In the genomic region with DNA sequence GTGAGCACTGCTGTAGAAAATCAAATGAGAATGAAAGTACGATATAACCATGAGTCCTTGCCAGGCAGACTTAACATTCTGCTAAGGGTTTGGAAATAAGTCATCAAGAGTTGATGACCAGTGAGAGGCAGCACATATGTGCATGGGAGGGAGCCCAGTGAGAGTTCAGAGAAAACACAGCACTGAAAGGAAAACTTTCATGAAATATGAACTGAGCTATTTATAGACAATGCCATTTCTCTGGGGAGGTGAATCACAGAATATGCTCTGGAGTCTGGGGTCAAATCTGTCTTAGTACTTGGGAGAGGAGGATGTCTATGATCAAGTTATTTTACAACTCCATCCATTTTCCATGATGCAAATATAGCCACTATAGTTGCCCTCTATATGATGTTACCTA, we compare ENCODE assay signal across 32 mouse cellular contexts.
"Had no signal": no experiment of that assay in that cellular context is flagged by ENCODE, and none has a peak within 500 bp of the region (broad histone marks: within the 10 kb centered on the region; RNA-seq: fewer than 3 reads in every experiment).

No protein-coding gene starts in this region.

- H3K9me3 ChIP-seq: heart, embryonic 12.5 days; heart, embryonic 13.5 days; heart, embryonic 15.5 days; hindbrain, embryonic 10.5 days; hindbrain, embryonic 12.5 days; hindbrain, embryonic 13.5 days; hindbrain, embryonic 15.5 days; intestine, embryonic 15.5 days; kidney, embryonic 15.5 days had no signal

- H3K4me3 ChIP-seq: heart, embryonic 12.5 days; heart, embryonic 13.5 days; heart, embryonic 15.5 days; hindbrain, embryonic 10.5 days; hindbrain, embryonic 12.5 days; hindbrain, embryonic 13.5 days; hindbrain, embryonic 15.5 days; intestine, embryonic 15.5 days; kidney, embryonic 15.5 days; layer of hippocampus, adult 2 months; left cerebral cortex, adult 2 months had no signal

- H3K27ac ChIP-seq: heart, embryonic 13.5 days; heart, embryonic 15.5 days; hindbrain, embryonic 10.5 days; hindbrain, embryonic 12.5 days; hindbrain, embryonic 13.5 days; hindbrain, embryonic 14.5 days; hindbrain, embryonic 15.5 days; hindbrain, postnatal 0 days; intestine, embryonic 15.5 days; kidney, embryonic 15.5 days; kidney, postnatal 0 days; layer of hippocampus, adult 2 months; left cerebral cortex, adult 2 months had no signal

- ATAC-seq: hindbrain, embryonic 16.5 days; hindbrain, postnatal 0 days; inflammation-experienced regulatory T-cells, adult 6 months; intestine, embryonic 15.5 days; intestine, embryonic 16.5 days; intestine, postnatal 0 days had no signal

- DNase-seq: heart, postnatal 10 days; heart, postnatal 14 days; heart, postnatal 36 days; heart, postnatal 4 days; kidney, adult 11 months; kidney, adult 2 months; kidney, adult 8-10 months; kidney, adult 9 months; kidney, postnatal 10 days; kidney, postnatal 14 days; kidney, postnatal 36 days; kidney, postnatal 4 days; layer of hippocampus, adult 9-11 months; layer of hippocampus, postnatal 36 days had no signal

- H3K4me2 ChIP-seq: heart, embryonic 12.5 days; heart, embryonic 13.5 days; heart, embryonic 15.5 days; hindbrain, embryonic 12.5 days; hindbrain, embryonic 13.5 days; hindbrain, embryonic 14.5 days; hindbrain, embryonic 15.5 days; intestine, embryonic 15.5 days; kidney, embryonic 15.5 days had no signal

- H3K4me1 ChIP-seq: heart, embryonic 12.5 days; heart, embryonic 13.5 days; heart, embryonic 15.5 days; hindbrain, embryonic 10.5 days; hindbrain, embryonic 12.5 days; hindbrain, embryonic 13.5 days; hindbrain, embryonic 15.5 days; intestine, embryonic 15.5 days; kidney, embryonic 15.5 days had no signal

- H3K36me3 ChIP-seq: heart, embryonic 12.5 days; heart, embryonic 13.5 days; heart, embryonic 15.5 days; hindbrain, embryonic 10.5 days; hindbrain, embryonic 12.5 days; hindbrain, embryonic 13.5 days; hindbrain, embryonic 15.5 days; intestine, embryonic 15.5 days; kidney, embryonic 15.5 days had no signal

- H3K9ac ChIP-seq: heart, embryonic 12.5 days; heart, embryonic 13.5 days; heart, embryonic 15.5 days; hindbrain, embryonic 12.5 days; hindbrain, embryonic 13.5 days; hindbrain, embryonic 14.5 days; hindbrain, embryonic 15.5 days; intestine, embryonic 15.5 days; kidney, embryonic 15.5 days had no signal

- H3K27me3 ChIP-seq: heart, embryonic 12.5 days; heart, embryonic 13.5 days; heart, embryonic 15.5 days; hindbrain, embryonic 12.5 days; hindbrain, embryonic 13.5 days; hindbrain, embryonic 15.5 days; intestine, embryonic 15.5 days; kidney, embryonic 15.5 days had no signal
